Mouse (Mus musculus): ENCODE data around the gene Gse1.

The Gse1 gene

GRCm38 (mm10) chr8:120331027-120331426 lies 102.8 kb downstream of the Gse1 start:
- CTCF ChIA-PET, result interaction anchor here (0.7 to 4.0 kb wide), 22 partner anchors 8 to 269 kb away, joined by 3 to 24 read pairs (median 5); no protein-coding TSS in a partner anchor
- POLR2A ChIA-PET, result interaction anchor here in 2 of 4 experiments (0.9 to 1.9 kb wide), 7 partner anchors 8 to 288 kb away, joined by 3 to 8 read pairs (median 4); no protein-coding TSS in a partner anchor

GRCm38 (mm10) chr8:120332379-120333229 lies 104.3 kb downstream of the Gse1 start:
- POLR2A ChIA-PET, result interaction anchor here (0.5 to 3.3 kb wide), 22 partner anchors 9 to 472 kb away, joined by 3 to 16 read pairs (median 4); no protein-coding TSS in a partner anchor
- CTCF ChIA-PET, result interaction anchor here (0.5 to 4.3 kb wide), 38 partner anchors 8 to 1004 kb away, joined by 3 to 29 read pairs (median 4); partner anchors contain the start of gene Gins2 (in 1 of the 4)

- ChIA-PET POLR2A (interaction anchor here (0.6 to 3.3 kb wide), 19 partner anchors 8 to 297 kb away, joined by 3 to 21 read pairs (median 8); partner anchors contain the start of gene Gins2 (in 1 of the 4)), CTCF (interaction anchor here (0.5 to 4.3 kb wide), 16 partner anchors 10 to 221 kb away, joined by 3 to 29 read pairs (median 7); no protein-coding TSS in a partner anchor)
Observed at GRCm38 (mm10) chr8:120333681-120334080, 105.4 kb downstream of the Gse1 start.

GRCm38 (mm10) chr8:120334261-120334660 lies 106.0 kb downstream of the Gse1 start:
- ChIA-PET POLR2A (interaction anchor here (0.6 to 3.6 kb wide), 47 partner anchors 12 to 1215 kb away, joined by 3 to 31 read pairs (median 5); partner anchors contain the start of gene Gins2 (in 3 of the 4)), CTCF (interaction anchor here (0.5 to 7.7 kb wide), 40 partner anchors 7 to 640 kb away, joined by 3 to 45 read pairs (median 6); partner anchors contain the start of genes Cox4i1 (in 1 of the 4) and Gm27021 (in 1 of the 4))

- CTCF ChIA-PET, result interaction anchor here (0.5 to 7.7 kb wide), 53 partner anchors 8 to 640 kb away, joined by 3 to 45 read pairs (median 5); partner anchors contain the start of genes Cox4i1 (in 1 of the 4) and Gm27021 (in 1 of the 4)
- POLR2A ChIA-PET, result interaction anchor here (0.5 to 3.6 kb wide), 72 partner anchors 8 to 1214 kb away, joined by 3 to 31 read pairs (median 4); partner anchors contain the start of genes Gins2 (in 3 of the 4) and Mbtps1 (in 1 of the 4)
Observed at GRCm38 (mm10) chr8:120334878-120335261, 106.6 kb downstream of the Gse1 start.

- CTCF ChIA-PET, result interaction anchor here (0.5 to 7.7 kb wide), 49 partner anchors 8 to 641 kb away, joined by 3 to 45 read pairs (median 6); partner anchors contain the start of genes Cox4i1 (in 1 of the 4) and Gm27021 (in 1 of the 4)
- POLR2A ChIA-PET, result interaction anchor here (0.5 to 3.6 kb wide), 71 partner anchors 9 to 1130 kb away, joined by 3 to 31 read pairs (median 4); partner anchors contain the start of genes Gins2 (in 3 of the 4) and Mbtps1 (in 1 of the 4)
Observed at GRCm38 (mm10) chr8:120335262-120336086, 107.2 kb downstream of the Gse1 start.

GRCm38 (mm10) chr8:120336087-120336380 lies 107.8 kb downstream of the Gse1 start:
- POLR2A ChIA-PET, result interaction anchor here in 3 of 4 experiments (0.9 to 3.6 kb wide), 13 partner anchors 8 to 305 kb away, joined by 3 to 31 read pairs (median 6); no protein-coding TSS in a partner anchor
- CTCF ChIA-PET, result interaction anchor here in 3 of 4 experiments (1.5 to 7.7 kb wide), 9 partner anchors 9 to 55 kb away, joined by 5 to 45 read pairs (median 19); no protein-coding TSS in a partner anchor

- CTCF ChIA-PET, result interaction anchor here (0.6 to 7.7 kb wide), 13 partner anchors 10 to 259 kb away, joined by 3 to 45 read pairs (median 3); no protein-coding TSS in a partner anchor
- POLR2A ChIA-PET, result interaction anchor here (0.5 to 3.6 kb wide), 26 partner anchors 10 to 334 kb away, joined by 3 to 31 read pairs (median 3); no protein-coding TSS in a partner anchor
Observed at GRCm38 (mm10) chr8:120336909-120337555, 108.8 kb downstream of the Gse1 start.

- ChIA-PET POLR2A (interaction anchor here in 3 of 4 experiments (0.6 to 3.6 kb wide), 21 partner anchors 10 to 219 kb away, joined by 3 to 31 read pairs (median 4); no protein-coding TSS in a partner anchor), CTCF (interaction anchor here (0.6 to 7.7 kb wide), 12 partner anchors 10 to 159 kb away, joined by 3 to 45 read pairs (median 3); no protein-coding TSS in a partner anchor)
Observed at GRCm38 (mm10) chr8:120337627-120338026, 109.4 kb downstream of the Gse1 start.

GRCm38 (mm10) chr8:120338678-120339077 lies 110.4 kb downstream of the Gse1 start:
- ChIA-PET POLR2A (interaction anchor here in 2 of 4 experiments (0.5 to 2.8 kb wide), 14 partner anchors 9 to 281 kb away, joined by 3 to 9 read pairs (median 3); partner anchors contain the start of gene Gins2 (in 1 of the 2)), CTCF (interaction anchor here in 3 of 4 experiments (0.5 to 7.7 kb wide), 9 partner anchors 12 to 50 kb away, joined by 3 to 45 read pairs (median 4); no protein-coding TSS in a partner anchor)

GRCm38 (mm10) chr8:120339743-120340142 lies 111.5 kb downstream of the Gse1 start:
- CTCF ChIA-PET, result interaction anchor here in 2 of 4 experiments (0.6 to 7.7 kb wide), 4 partner anchors 8 to 169 kb away, joined by 3 to 45 read pairs (median 4); no protein-coding TSS in a partner anchor

GRCm38 (mm10) chr8:120341124-120341523 lies 112.9 kb downstream of the Gse1 start:
- POLR2A ChIA-PET, result interaction anchor here in 2 of 4 experiments (0.5 to 1.3 kb wide), 6 partner anchors 8 to 261 kb away, joined by 3 to 6 read pairs (median 4); no protein-coding TSS in a partner anchor

More at GRCm38 (mm10) chr8:120339743-120340142, 111.5 kb downstream of the Gse1 start:
- POLR2A ChIA-PET, result interaction anchor here in 3 of 4 experiments (0.9 to 1.7 kb wide), 9 partner anchors 12 to 311 kb away, joined by 3 to 7 read pairs (median 3); no protein-coding TSS in a partner anchor

GRCm38 (mm10) chr8:120342847-120343548 lies 114.7 kb downstream of the Gse1 start:
- POLR2A ChIA-PET, result interaction anchor here in 1 of 4 experiments (0.8 to 1.1 kb wide), 2 partner anchors 10 to 13 kb away, joined by 3 read pairs; no protein-coding TSS in a partner anchor
- CTCF ChIA-PET, result interaction anchor here in 1 of 4 experiments (0.7 to 1.7 kb wide), 4 partner anchors 16 to 57 kb away, joined by 3 to 6 read pairs (median 5); no protein-coding TSS in a partner anchor

More at GRCm38 (mm10) chr8:120341124-120341523, 112.9 kb downstream of the Gse1 start:
- CTCF ChIA-PET, result interaction anchor here in 3 of 4 experiments (0.6 to 7.7 kb wide), 3 partner anchors 14 to 503 kb away, joined by 3 to 45 read pairs (median 6); no protein-coding TSS in a partner anchor

- ChIA-PET POLR2A (interaction anchor here in 2 of 4 experiments (0.8 to 1.9 kb wide), 3 partner anchors 8 to 12 kb away, joined by 3 to 4 read pairs (median 3); no protein-coding TSS in a partner anchor), CTCF (interaction anchor here in 2 of 4 experiments (0.6 to 1.7 kb wide), 6 partner anchors 16 to 57 kb away, joined by 3 to 6 read pairs (median 4); no protein-coding TSS in a partner anchor)
Observed at GRCm38 (mm10) chr8:120343582-120343981, 115.3 kb downstream of the Gse1 start.

- ChIA-PET POLR2A (interaction anchor here in 1 of 4 experiments (1.9 kb wide), 1 partner anchor 9 kb away, joined by 4 read pairs; no protein-coding TSS in a partner anchor), CTCF (interaction anchor here in 2 of 4 experiments (0.6 to 1.7 kb wide), 4 partner anchors 19 to 24 kb away, joined by 3 to 6 read pairs (median 3); no protein-coding TSS in a partner anchor)
Observed at GRCm38 (mm10) chr8:120344166-120344565, 115.9 kb downstream of the Gse1 start.
